Mouse (Mus musculus): Measurements from ENCODE around the gene Asb10. TPM values are rescaled to one million over a fixed set of nuclear protein-coding genes. Genes with fewer than 3 reads are reported as not detected.

Asb10 gene
- total RNA-seq (2012; rRNA removed), result 0.18 and 0.53 TPM in 2 replicates

DNA sequence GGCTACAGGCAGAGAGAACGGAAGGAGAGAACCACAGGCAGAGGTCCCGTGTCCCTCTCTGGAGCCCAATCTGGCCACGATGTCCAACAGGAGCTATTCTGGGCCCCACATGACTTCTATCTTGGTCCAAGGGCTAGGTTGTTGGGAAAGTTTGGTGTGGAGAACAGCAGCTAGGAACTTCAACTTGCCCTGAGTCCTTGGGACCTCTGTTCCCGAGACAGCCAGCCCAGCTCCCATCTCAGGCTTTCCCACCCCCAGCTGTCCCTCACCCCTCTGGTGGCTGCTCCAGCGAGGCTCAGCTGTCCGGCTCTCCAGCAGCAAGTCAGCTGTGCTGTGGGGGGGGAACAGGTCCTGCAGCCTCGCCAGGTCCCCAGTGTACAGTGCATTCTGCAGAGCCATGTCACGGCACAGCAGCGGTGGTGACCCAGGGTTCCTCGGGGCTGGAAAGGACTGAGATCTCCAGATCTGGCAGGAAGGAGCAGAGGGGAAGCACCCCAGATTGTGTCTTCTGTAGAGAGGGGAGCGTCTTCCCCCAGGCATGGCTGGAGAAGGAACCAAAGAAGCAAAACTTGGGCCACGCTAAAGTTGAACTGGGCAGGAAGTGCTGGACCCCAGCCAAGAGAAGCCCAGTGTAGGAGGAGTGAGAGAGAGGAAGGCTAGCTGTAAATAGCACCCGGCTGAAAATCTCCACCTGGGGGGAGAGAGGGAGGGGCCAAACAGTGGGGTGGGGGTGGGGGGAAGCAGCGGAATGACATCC is at the start of gene Asb10:
TSS of gene Asb10 (minus strand) at position 592 of the 757 bp plus-strand sequence.
- peak within 1 kb of the TSS; percentile 11 to 36; a peak in 2 of 4 replicates for H3K4me3 ChIP-seq (ENCODE audit: insufficient read depth in 1 of 2, low read depth in 1 of 2, low read length in 2 of 2, poor library complexity in 1 of 2, severe bottlenecking in 1 of 2)
- no peak within 1 kb of the TSS for H3K27ac ChIP-seq (ENCODE audit: insufficient read depth, low read depth, low read length, poor library complexity, severe bottlenecking)
- H3K4me1 ChIP-seq (ENCODE audit: control insufficient read depth in 2 of 2, insufficient read depth in 2 of 2, low read length in 2 of 2, poor library complexity in 1 of 2), result peaks cover 2 to 14% of the 10 kb centered on the region in 2 experiments; a peak in 2 of 4 replicates
- H3K9me3 ChIP-seq (ENCODE audit: control insufficient read depth, insufficient read depth, low read depth, low read length), result no peaks in the 10 kb centered on the region
- in situ Hi-C loops (cut with MboI; ENCODE audit: low sequenced_read_pairs in 2 of 2, unreplicated experiment in 2 of 2), result no loop called here
- DNase-seq (ENCODE audit: low read depth, low spot score), result no peak
- H3K9ac ChIP-seq (ENCODE audit: insufficient read depth, low read depth, low read length, poor library complexity, severe bottlenecking), result peak within 1 kb of the TSS; percentile 22
- no peaks in the 10 kb centered on the region for H3K36me3 ChIP-seq (ENCODE audit: control insufficient read depth, insufficient read depth, low read length, poor library complexity, severe bottlenecking)
- no peak for TF ChIP-seq MAFK (IDR thresholded peaks at IDR 0.05; ENCODE audit: insufficient read depth, low read depth, low read length)
- TF ChIP-seq HCFC1 (IDR thresholded peaks at IDR 0.05; ENCODE audit: borderline replicate concordance, insufficient read depth, low read length), result no peak
- no peak for TF ChIP-seq ZNF384 (IDR thresholded peaks at IDR 0.05; ENCODE audit: low read depth, low read length)
- no peak for TF ChIP-seq ZC3H11A (IDR thresholded peaks at IDR 0.05; ENCODE audit: borderline replicate concordance, low read depth, low read length)
- no peak for TF ChIP-seq CHD2 (IDR thresholded peaks at IDR 0.05; ENCODE audit: low read depth, low read length)

DNA sequence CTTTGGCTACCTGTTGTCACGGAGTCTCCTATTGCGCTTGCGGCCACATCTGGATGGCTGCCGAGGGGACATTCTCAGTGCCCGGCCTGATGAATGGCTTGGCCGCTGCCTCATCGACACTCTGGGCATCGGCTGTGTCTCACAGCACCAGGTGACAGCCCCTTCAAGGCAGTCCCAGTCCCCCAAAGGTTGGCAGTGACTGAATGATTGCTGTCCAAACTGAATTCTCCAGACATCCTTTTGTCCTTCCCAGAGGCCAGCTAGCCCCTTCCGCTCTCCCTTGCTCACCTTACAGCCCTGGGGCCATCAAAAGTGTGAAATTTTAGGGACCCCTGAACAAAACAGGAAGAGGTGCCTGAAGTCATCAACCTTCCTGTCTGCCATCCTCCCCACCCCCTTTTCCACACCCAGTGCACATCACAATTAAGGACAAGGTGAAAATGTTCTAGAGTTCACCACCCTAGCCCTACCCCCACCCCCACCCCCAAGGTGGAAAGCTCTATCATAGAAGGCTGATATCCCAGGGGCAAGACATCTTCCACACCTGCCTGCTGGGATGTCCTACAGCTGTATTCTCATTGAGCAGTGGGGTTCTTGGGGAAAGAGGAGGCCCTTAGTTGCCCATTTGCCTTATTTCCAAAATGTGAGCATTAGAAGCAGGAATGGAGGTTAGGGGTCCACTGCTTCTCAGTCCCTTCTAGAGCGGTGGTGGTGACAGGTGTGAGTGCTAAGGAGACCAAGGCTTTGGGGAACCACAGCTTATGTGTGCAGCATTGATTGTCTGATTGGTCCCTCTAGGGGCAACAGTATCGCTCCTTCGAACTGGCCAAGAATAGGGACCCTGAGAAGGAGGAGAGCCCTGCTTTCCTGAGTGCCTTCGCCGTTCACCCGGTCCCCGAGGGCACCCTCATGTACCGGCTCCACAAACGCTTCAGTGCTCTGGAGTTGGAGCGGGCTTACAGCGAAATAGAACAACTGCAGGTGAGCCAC is 49.0 kb upstream of the Asb10 start:
- Histone ChIP-seq H3K36me3 (ENCODE audit: control insufficient read depth, insufficient read depth, low read length, poor library complexity, severe bottlenecking) (peaks cover 8% of the 10 kb centered on the region; the same call in 1 of the 2 replicates), H3K4me3 (ENCODE audit: insufficient read depth in 1 of 2, low read depth in 1 of 2, low read length in 2 of 2, poor library complexity in 1 of 2, severe bottlenecking in 1 of 2) (no peak overlapping the region), H3K9ac (ENCODE audit: insufficient read depth, low read depth, low read length, poor library complexity, severe bottlenecking) (no peak overlapping the region), H3K4me1 (ENCODE audit: control insufficient read depth in 2 of 2, insufficient read depth in 2 of 2, low read length in 2 of 2, poor library complexity in 1 of 2) (peaks cover 2 to 10% of the 10 kb centered on the region in 2 experiments; a peak in 2 of 4 replicates), H3K9me3 (ENCODE audit: control insufficient read depth, insufficient read depth, low read depth, low read length) (no peaks in the 10 kb centered on the region), H3K27ac (ENCODE audit: insufficient read depth, low read depth, low read length, poor library complexity, severe bottlenecking) (no peak overlapping the region)
- TF ChIP-seq HCFC1 (IDR thresholded peaks at IDR 0.05; ENCODE audit: borderline replicate concordance, insufficient read depth, low read length) (no peak), CHD2 (IDR thresholded peaks at IDR 0.05; ENCODE audit: low read depth, low read length) (no peak), ZC3H11A (IDR thresholded peaks at IDR 0.05; ENCODE audit: borderline replicate concordance, low read depth, low read length) (no peak), MAFK (IDR thresholded peaks at IDR 0.05; ENCODE audit: insufficient read depth, low read depth, low read length) (no peak), ZNF384 (IDR thresholded peaks at IDR 0.05; ENCODE audit: low read depth, low read length) (no peak)
- in situ Hi-C loops (cut with MboI; ENCODE audit: low sequenced_read_pairs in 2 of 2, unreplicated experiment in 2 of 2), result no loop called here
- DNase-seq (ENCODE audit: low read depth, low spot score), result no peak

DNA sequence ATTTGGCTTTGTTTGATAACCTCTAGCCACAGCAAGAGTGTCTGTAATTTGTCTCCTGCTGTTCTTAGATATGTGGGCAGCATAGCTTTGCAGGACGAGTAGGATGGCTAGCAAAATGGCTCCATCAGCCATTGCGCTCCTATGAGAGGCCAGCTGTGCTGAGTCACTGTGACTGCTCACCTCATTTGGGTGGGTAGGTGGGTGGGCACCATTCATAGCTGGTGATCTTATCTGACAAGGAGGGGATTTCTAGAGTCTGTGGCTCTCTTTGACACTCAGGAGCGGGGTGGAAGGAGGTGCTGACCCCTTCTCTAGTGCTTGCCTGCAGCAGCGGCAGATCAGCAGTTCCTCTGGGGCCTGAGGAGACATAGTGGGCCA is 46.4 kb upstream of the Asb10 start:
- H3K9me3 ChIP-seq (ENCODE audit: control insufficient read depth, insufficient read depth, low read depth, low read length), result no peaks in the 10 kb centered on the region
- no peak for DNase-seq (ENCODE audit: low read depth, low spot score)
- in situ Hi-C loops (cut with MboI; ENCODE audit: low sequenced_read_pairs in 2 of 2, unreplicated experiment in 2 of 2), result no loop called here
- peak overlapping the region; percentile 74 to 81 for H3K4me3 ChIP-seq (ENCODE audit: insufficient read depth in 1 of 2, low read depth in 1 of 2, low read length in 2 of 2, poor library complexity in 1 of 2, severe bottlenecking in 1 of 2)
- TF ChIP-seq MAFK (IDR thresholded peaks at IDR 0.05; ENCODE audit: insufficient read depth, low read depth, low read length), result 0 out of 2 replicates have a peak, but pooled peaks have one; percentile 47
- TF ChIP-seq ZNF384 (IDR thresholded peaks at IDR 0.05; ENCODE audit: low read depth, low read length), result no peak
- H3K9ac ChIP-seq (ENCODE audit: insufficient read depth, low read depth, low read length, poor library complexity, severe bottlenecking), result peak overlapping the region; percentile 71
- H3K36me3 ChIP-seq (ENCODE audit: control insufficient read depth, insufficient read depth, low read length, poor library complexity, severe bottlenecking), result peaks cover 8% of the 10 kb centered on the region; the same call in 1 of the 2 replicates
- H3K4me1 ChIP-seq (ENCODE audit: control insufficient read depth in 2 of 2, insufficient read depth in 2 of 2, low read length in 2 of 2, poor library complexity in 1 of 2), result peaks cover 2 to 6% of the 10 kb centered on the region in 2 experiments; a peak in 2 of 4 replicates
- H3K27ac ChIP-seq (ENCODE audit: insufficient read depth, low read depth, low read length, poor library complexity, severe bottlenecking), result no peak overlapping the region

DNA sequence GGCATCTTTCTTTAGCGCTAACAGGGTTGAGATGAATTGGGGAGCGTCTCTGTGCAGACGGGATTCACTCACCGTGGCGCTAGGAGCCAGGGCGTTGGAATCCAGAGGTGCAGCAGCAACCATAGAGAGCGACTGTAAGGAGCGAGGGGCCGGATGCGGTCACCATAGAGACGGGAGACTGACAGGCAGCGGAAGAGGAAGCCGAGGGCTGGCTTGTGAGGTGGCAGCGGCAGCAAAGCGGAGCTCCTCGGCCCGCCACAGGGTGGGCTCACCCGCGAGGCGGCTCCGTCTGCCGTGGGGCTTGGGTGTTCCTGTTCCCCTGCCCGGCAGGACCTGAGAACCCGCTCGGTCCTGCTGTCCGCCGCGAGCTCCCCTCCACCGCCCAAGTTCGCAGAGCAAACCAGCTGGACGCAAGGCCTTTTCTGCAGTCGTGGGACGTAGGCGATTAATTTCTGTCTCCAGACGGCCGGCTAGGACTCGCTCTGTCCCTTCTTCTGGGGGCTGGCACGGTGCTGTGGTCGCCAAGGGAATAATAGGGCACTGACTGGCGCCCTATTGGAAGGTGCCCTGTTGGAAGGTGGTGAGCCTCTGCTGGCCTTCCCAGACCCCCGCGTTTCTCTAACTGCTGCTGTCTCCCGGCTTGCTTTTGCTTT is 45.9 kb upstream of the Asb10 start, which contains the start of gene Chpf2:
TSS of gene Chpf2 (plus strand) at position 195 of the 653 bp plus-strand sequence.
- Histone ChIP-seq H3K9ac (ENCODE audit: insufficient read depth, low read depth, low read length, poor library complexity, severe bottlenecking) (peak within 1 kb of the TSS; percentile 71), H3K27ac (ENCODE audit: insufficient read depth, low read depth, low read length, poor library complexity, severe bottlenecking) (no peak within 1 kb of the TSS), H3K4me3 (ENCODE audit: insufficient read depth in 1 of 2, low read depth in 1 of 2, low read length in 2 of 2, poor library complexity in 1 of 2, severe bottlenecking in 1 of 2) (peak within 1 kb of the TSS; percentile 74 to 81), H3K4me1 (ENCODE audit: control insufficient read depth in 2 of 2, insufficient read depth in 2 of 2, low read length in 2 of 2, poor library complexity in 1 of 2) (peaks cover 2 to 5% of the 10 kb centered on the region in 2 experiments; a peak in 2 of 4 replicates), H3K36me3 (ENCODE audit: control insufficient read depth, insufficient read depth, low read length, poor library complexity, severe bottlenecking) (peaks cover 8% of the 10 kb centered on the region; the same call in 1 of the 2 replicates), H3K9me3 (ENCODE audit: control insufficient read depth, insufficient read depth, low read depth, low read length) (no peaks in the 10 kb centered on the region)
- TF ChIP-seq ZNF384 (IDR thresholded peaks at IDR 0.05; ENCODE audit: low read depth, low read length), result no peak
- no peak for TF ChIP-seq MAFK (IDR thresholded peaks at IDR 0.05; ENCODE audit: insufficient read depth, low read depth, low read length)
- TF ChIP-seq CHD2 (IDR thresholded peaks at IDR 0.05; ENCODE audit: low read depth, low read length), result no peak
- no peak for TF ChIP-seq HCFC1 (IDR thresholded peaks at IDR 0.05; ENCODE audit: borderline replicate concordance, insufficient read depth, low read length)
- TF ChIP-seq ZC3H11A (IDR thresholded peaks at IDR 0.05; ENCODE audit: borderline replicate concordance, low read depth, low read length), result no peak
- in situ Hi-C loops (cut with MboI; ENCODE audit: low sequenced_read_pairs in 2 of 2, unreplicated experiment in 2 of 2), result no loop called here
- DNase-seq (ENCODE audit: low read depth, low spot score), result peak; percentile 79
